Mouse (Mus musculus): ENCODE measurements around the gene Lmod3. TPM values are rescaled to one million over a fixed set of nuclear protein-coding genes. Genes with fewer than 3 reads are reported as not detected.
A peak's percentile ranks its signal among the peaks of the same experiment; 100 is the strongest.
"Not testable (repeated sequence)": the region's sequence is repeated elsewhere in the genome, so short reads cannot be mapped to it uniquely, and the experiment has no call there.

Lmod3 gene
- polyA plus RNA-seq, 1 experiment from 2014 or later = 0.11 TPM

DNA sequence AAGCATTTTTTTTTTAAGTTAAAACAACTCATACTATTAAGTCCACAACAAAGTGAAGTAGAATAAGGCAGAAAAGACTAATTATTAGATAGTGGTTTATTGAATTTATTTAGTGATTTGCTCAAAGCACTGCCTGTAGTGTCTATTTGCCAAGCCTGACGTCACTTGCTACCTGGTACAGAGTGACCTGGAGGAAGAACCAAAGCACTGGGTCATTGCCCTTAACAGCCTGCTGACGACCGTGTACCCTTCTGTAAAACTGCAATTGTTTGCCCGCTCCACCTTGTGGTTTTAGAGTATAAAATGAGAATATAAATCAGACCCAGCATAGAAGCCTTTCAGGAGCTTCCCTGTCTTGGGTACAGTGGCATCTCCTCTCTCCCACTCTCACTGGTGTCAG is 9.7 kb upstream of the Lmod3 start:
- no peaks in the 10 kb centered on the region for H3K4me1 ChIP-seq (ENCODE audit: insufficient read depth)
- ATAC-seq (peak; percentile 86), DNase-seq (peak; percentile 58)
- H3K4me2 ChIP-seq (ENCODE audit: low read depth, low read length) = no peak overlapping the region
- no peak overlapping the region for H3K4me3 ChIP-seq (ENCODE audit: low read depth, low read length)
- H3K27ac ChIP-seq (ENCODE audit: low read depth) = peak overlapping the region; percentile 86
- H3K9me3 ChIP-seq (ENCODE audit: low read length) = no peaks in the 10 kb centered on the region
- H3K27me3 ChIP-seq (ENCODE audit: insufficient read depth, low read length) = no peaks in the 10 kb centered on the region
- no peaks in the 10 kb centered on the region for H3K36me3 ChIP-seq (replicated peaks; ENCODE audit: insufficient read depth, low read length)
- 0 out of 2 replicates have a peak, but pooled peaks have one; percentile 18 for TF ChIP-seq CTCF (IDR thresholded peaks at IDR 0.05; ENCODE audit: low read depth)
- TF ChIP-seq EP300 (IDR thresholded peaks at IDR 0.05; ENCODE audit: low read depth) = peak; percentile 61
- WGBS (ENCODE audit: insufficient replicate concordance) = 39% methylated on average over 4 of the region's 4 CpGs
- no peak overlapping the region for H3K9ac ChIP-seq (replicated peaks)

DNA sequence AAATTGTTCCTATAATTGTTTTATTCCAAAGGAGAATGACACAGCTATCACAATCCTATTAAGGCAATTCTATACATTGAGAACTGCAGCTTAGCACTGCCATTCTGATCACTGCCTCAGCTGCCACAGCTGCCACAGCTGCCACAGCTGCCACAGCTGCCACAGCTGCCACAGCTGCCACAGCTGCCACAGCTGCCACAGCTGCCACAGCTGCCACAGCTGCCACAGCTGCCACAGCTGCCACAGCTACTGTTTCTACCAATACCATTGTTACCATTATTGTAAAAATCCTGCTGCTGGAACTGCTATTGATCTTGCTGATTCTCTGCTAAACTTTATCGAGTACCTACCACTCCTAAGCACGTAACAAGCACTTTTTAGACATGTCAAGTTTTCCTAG is 7.4 kb upstream of the Lmod3 start:
- ATAC-seq; DNase-seq; H3K27me3 ChIP-seq (ENCODE audit: insufficient read depth, low read length); H3K9me3 ChIP-seq (ENCODE audit: low read length); H3K9ac ChIP-seq (replicated peaks); H3K4me3 ChIP-seq (ENCODE audit: low read depth, low read length); H3K27ac ChIP-seq (ENCODE audit: low read depth); H3K4me1 ChIP-seq (ENCODE audit: insufficient read depth); H3K36me3 ChIP-seq (replicated peaks; ENCODE audit: insufficient read depth, low read length); H3K4me2 ChIP-seq (ENCODE audit: low read depth, low read length): not testable (repeated sequence)
- WGBS (ENCODE audit: insufficient replicate concordance) = 71% methylated on average over 2 of the region's 2 CpGs

DNA sequence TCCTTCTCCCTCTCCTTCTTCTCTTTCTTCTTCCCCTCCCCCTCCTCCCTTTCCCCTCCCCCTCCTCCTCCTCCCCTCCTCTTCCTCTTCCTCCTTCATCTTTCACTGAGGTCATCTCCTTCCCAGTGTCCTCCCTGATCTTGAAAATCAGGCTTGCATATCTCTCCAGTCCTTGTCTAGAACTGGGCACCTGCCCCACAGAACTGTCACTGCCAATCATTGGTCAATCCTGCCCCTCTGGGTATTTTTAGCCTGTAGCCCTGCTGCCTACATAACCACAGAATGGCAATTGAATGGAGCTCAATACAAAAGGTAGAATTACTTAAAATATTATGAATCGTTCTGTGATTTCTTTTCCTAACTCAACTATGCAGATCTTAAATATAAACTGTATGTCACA is 5.9 kb upstream of the Lmod3 start:
- Histone ChIP-seq H3K4me1 (ENCODE audit: insufficient read depth) (no peaks in the 10 kb centered on the region), H3K4me3 (ENCODE audit: low read depth, low read length) (no peak overlapping the region), H3K4me2 (ENCODE audit: low read depth, low read length) (no peak overlapping the region), H3K9me3 (ENCODE audit: low read length) (no peaks in the 10 kb centered on the region), H3K27ac (ENCODE audit: low read depth) (no peak overlapping the region), H3K36me3 (replicated peaks; ENCODE audit: insufficient read depth, low read length) (no peaks in the 10 kb centered on the region), H3K27me3 (ENCODE audit: insufficient read depth, low read length) (no peaks in the 10 kb centered on the region), H3K9ac (replicated peaks) (no peak overlapping the region)
- no peak for ATAC-seq
- 79% methylated on average over 1 of the region's 1 CpGs for WGBS (ENCODE audit: insufficient replicate concordance)
- TF ChIP-seq EP300 (IDR thresholded peaks at IDR 0.05; ENCODE audit: low read depth) (no peak), CTCF (IDR thresholded peaks at IDR 0.05; ENCODE audit: low read depth) (no peak)
- DNase-seq = no peak

DNA sequence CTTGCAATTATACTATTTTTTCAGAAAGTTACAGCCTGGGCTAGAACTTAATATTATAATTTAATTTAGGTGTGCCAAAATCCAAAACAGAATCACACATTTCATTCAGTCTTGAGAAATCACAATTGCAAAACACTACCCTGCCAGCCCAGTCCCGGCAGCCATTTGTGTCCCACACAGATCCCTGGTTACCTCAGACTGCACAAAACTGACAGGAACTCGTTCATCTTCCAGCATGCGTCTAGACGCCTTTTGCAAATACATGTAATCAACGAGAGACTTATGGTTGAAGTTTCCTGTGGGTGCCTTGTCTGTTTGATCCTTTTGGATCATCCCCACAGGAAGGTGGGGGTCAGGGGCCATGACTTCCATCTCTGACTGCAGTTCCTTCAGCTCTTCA is 473 bp downstream of the Lmod3 start:
- ATAC-seq (no peak), DNase-seq (no peak)
- Histone ChIP-seq H3K9ac (replicated peaks) (no peak overlapping the region), H3K9me3 (ENCODE audit: low read length) (no peaks in the 10 kb centered on the region), H3K4me2 (ENCODE audit: low read depth, low read length) (no peak overlapping the region), H3K4me3 (ENCODE audit: low read depth, low read length) (no peak overlapping the region), H3K4me1 (ENCODE audit: insufficient read depth) (no peaks in the 10 kb centered on the region), H3K36me3 (replicated peaks; ENCODE audit: insufficient read depth, low read length) (no peaks in the 10 kb centered on the region), H3K27me3 (ENCODE audit: insufficient read depth, low read length) (no peaks in the 10 kb centered on the region), H3K27ac (ENCODE audit: low read depth) (no peak overlapping the region)
- TF ChIP-seq EP300 (IDR thresholded peaks at IDR 0.05; ENCODE audit: low read depth) (no peak), CTCF (IDR thresholded peaks at IDR 0.05; ENCODE audit: low read depth) (no peak)
- 36% methylated on average over 5 of the region's 5 CpGs for WGBS (ENCODE audit: insufficient replicate concordance)

DNA sequence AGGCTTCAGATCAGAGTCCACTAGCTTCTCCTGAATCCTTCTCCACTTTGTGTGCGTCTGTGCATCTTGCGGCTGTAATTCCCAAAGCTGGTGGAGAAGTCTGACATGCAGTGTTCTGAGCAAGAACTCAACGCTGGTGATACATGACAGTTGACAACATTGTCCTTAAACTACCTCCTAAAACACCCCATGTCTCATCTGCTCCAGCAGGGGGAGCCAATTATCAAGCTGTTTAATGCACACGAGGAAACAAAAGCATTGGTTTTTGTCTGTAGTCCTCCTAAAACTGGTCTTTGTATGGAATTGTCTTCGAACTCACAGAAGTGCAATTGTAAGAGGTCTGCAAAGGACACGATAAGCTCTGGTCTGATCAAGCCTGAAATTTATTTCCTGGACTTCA is 1.6 kb downstream of the Lmod3 start:
- TF ChIP-seq CTCF (IDR thresholded peaks at IDR 0.05; ENCODE audit: low read depth) (peak; percentile 89), EP300 (IDR thresholded peaks at IDR 0.05; ENCODE audit: low read depth) (no peak)
- no peaks in the 10 kb centered on the region for H3K27me3 ChIP-seq (ENCODE audit: insufficient read depth, low read length)
- no peak overlapping the region for H3K4me3 ChIP-seq (ENCODE audit: low read depth, low read length)
- no peak overlapping the region for H3K27ac ChIP-seq (ENCODE audit: low read depth)
- H3K36me3 ChIP-seq (replicated peaks; ENCODE audit: insufficient read depth, low read length) = no peaks in the 10 kb centered on the region
- H3K9ac ChIP-seq (replicated peaks) = no peak overlapping the region
- H3K4me2 ChIP-seq (ENCODE audit: low read depth, low read length) = no peak overlapping the region
- H3K4me1 ChIP-seq (ENCODE audit: insufficient read depth) = no peaks in the 10 kb centered on the region
- 37% methylated on average over 6 of the region's 6 CpGs for WGBS (ENCODE audit: insufficient replicate concordance)
- ATAC-seq (0 out of 2 replicates have a peak, but pooled peaks have one; percentile 23), DNase-seq (peak; percentile 56)
- H3K9me3 ChIP-seq (ENCODE audit: low read length) = no peaks in the 10 kb centered on the region

DNA sequence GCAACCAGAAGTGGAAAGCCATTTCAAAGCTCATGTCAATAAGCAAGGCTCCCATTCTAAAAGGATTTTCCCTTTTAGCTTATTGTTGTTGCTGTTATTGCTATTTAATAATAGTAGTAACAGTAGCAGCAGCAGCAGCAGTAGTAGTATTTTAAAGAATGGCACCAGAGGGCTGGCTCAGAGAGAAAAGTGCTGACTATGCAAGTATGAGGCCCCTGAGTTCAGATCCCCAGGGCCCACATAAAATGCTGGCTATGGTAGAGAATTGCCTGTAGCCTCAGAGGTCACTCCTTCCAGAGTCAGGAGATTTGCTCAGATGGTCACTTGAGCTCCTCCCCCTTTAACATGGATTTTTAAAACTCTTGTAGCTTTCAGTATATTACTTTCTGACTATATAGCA is 7.4 kb downstream of the Lmod3 start:
- Histone ChIP-seq H3K9ac (replicated peaks) (no peak overlapping the region), H3K4me1 (ENCODE audit: insufficient read depth) (no peaks in the 10 kb centered on the region), H3K4me3 (ENCODE audit: low read depth, low read length) (no peak overlapping the region), H3K4me2 (ENCODE audit: low read depth, low read length) (no peak overlapping the region), H3K9me3 (ENCODE audit: low read length) (no peaks in the 10 kb centered on the region), H3K27ac (ENCODE audit: low read depth) (no peak overlapping the region), H3K36me3 (replicated peaks; ENCODE audit: insufficient read depth, low read length) (no peaks in the 10 kb centered on the region), H3K27me3 (ENCODE audit: insufficient read depth, low read length) (no peaks in the 10 kb centered on the region)
- TF ChIP-seq EP300 (IDR thresholded peaks at IDR 0.05; ENCODE audit: low read depth) (no peak), CTCF (IDR thresholded peaks at IDR 0.05; ENCODE audit: low read depth) (no peak)
- no peak for ATAC-seq
- no peak for DNase-seq

DNA sequence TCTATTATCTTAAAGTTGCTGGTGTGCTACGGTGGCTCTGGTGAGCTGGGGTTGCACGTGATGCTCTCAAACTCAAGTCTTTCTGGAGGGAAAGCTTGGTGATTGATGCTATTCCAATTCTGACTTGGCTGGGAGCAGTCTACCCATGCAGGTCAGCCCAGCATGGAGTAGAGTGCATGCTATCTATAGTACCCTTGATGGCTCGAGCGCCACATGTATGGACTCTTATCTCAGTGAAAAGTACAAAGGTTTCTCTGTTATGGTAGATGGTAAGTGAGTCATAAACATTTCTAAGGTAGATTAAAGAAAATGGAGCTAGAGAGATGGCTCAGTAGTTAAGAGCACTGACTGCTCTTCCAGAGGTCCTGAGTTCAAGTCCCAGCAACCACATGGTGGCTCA is 10.0 kb downstream of the Lmod3 start:
- Histone ChIP-seq H3K4me3 (ENCODE audit: low read depth, low read length) (no peak overlapping the region), H3K27ac (ENCODE audit: low read depth) (no peak overlapping the region), H3K36me3 (replicated peaks; ENCODE audit: insufficient read depth, low read length) (no peaks in the 10 kb centered on the region), H3K9me3 (ENCODE audit: low read length) (peaks cover 6% of the 10 kb centered on the region), H3K4me2 (ENCODE audit: low read depth, low read length) (no peak overlapping the region), H3K27me3 (ENCODE audit: insufficient read depth, low read length) (no peaks in the 10 kb centered on the region), H3K9ac (replicated peaks) (no peak overlapping the region), H3K4me1 (ENCODE audit: insufficient read depth) (no peaks in the 10 kb centered on the region)
- ATAC-seq (no peak), DNase-seq (no peak)
- TF ChIP-seq CTCF (IDR thresholded peaks at IDR 0.05; ENCODE audit: low read depth) = no peak
- no peak for TF ChIP-seq EP300 (IDR thresholded peaks at IDR 0.05; ENCODE audit: low read depth)
- WGBS (ENCODE audit: insufficient replicate concordance) = 76% methylated on average over 4 of the region's 4 CpGs
